Comparison of ENCODE assay signal across 12 mouse cellular contexts in genomic region chr3:76147846-76148245, GRCm38 (mm10).
"Had no signal": no experiment of that assay in that cellular context is flagged by ENCODE, and none has a peak within 500 bp of the region (broad histone marks: within the 10 kb centered on the region; RNA-seq: fewer than 3 reads in every experiment).

No protein-coding gene starts in this region.

- DNase-seq: lung, adult 18-20 months; lung, embryonic 14.5 days; lung, postnatal 10 days; lung, postnatal 4 days; midbrain, embryonic 14.5 days; retina, postnatal 1 day; right cerebral cortex, adult 18-20 months; right cerebral cortex, postnatal 25 days; right cerebral cortex, postnatal 4 days; spleen, adult 18-20 months; thymus, adult 18-20 months; thymus, postnatal 25 days had no signal
